Mouse (Mus musculus) liver, embryonic 12.5 days (tissue): ENCODE measurements around the gene Col17a1. TPM values are rescaled to one million over a fixed set of nuclear protein-coding genes. Genes with fewer than 3 reads are reported as not detected.

Experiments used
- ATAC-seq: fragments of 200-750 bp; cut with Nextera tagmentation; 2 replicates; pipeline ENCODE4 v1.8.0; 2017; ENCODE audit warnings: moderate number of reproducible peaks, mild to moderate bottlenecking, moderate library complexity
- H3K27ac ChIP-seq: fragments of 300-500 bp; sonication (generic); 2 replicates; pipeline ENCODE4 v1.5.1; 2016; ENCODE audit warnings: mild to moderate bottlenecking
- H3K27me3 ChIP-seq: fragments of 300-500 bp; sonication (generic); replicated peaks from 2 replicates; pipeline ENCODE4 v1.6.1; 2016; ENCODE audit warnings: mild to moderate bottlenecking, moderate library complexity
- H3K36me3 ChIP-seq: fragments of 300-500 bp; sonication (generic); 2 replicates; pipeline ENCODE4 v1.6.1; 2016; ENCODE audit warnings: mild to moderate bottlenecking, moderate library complexity
- H3K4me1 ChIP-seq: fragments of 300-500 bp; sonication (generic); 2 replicates; pipeline ENCODE4 v1.6.1; 2016
- H3K4me2 ChIP-seq: fragments of 300-500 bp; sonication (generic); 2 replicates; pipeline ENCODE4 v1.6.1; 2016; ENCODE audit warnings: mild to moderate bottlenecking, moderate library complexity
- H3K4me3 ChIP-seq: fragments of 300-500 bp; sonication (generic); 2 replicates; pipeline ENCODE4 v1.5.1; 2016; ENCODE audit warnings: mild to moderate bottlenecking, moderate library complexity
- H3K9ac ChIP-seq: fragments of 300-500 bp; sonication (generic); 2 replicates; pipeline ENCODE4 v1.6.1; 2016; ENCODE audit warnings: mild to moderate bottlenecking, moderate library complexity
- H3K9me3 ChIP-seq: fragments of 300-500 bp; sonication (generic); replicated peaks from 2 replicates; pipeline ENCODE4 v1.6.1; 2016; ENCODE audit warnings: mild to moderate bottlenecking, moderate library complexity
- WGBS: fragments of 180-500 bp; shearing (Covaris S2); methylation state at CpG from one replicate; pipeline ENCODE4 v1.1.7; 2016; ENCODE audit not compliant: insufficient replicate concordance; 5-methylcytosine and 5-hydroxymethylcytosine counted together
- polyA plus RNA-seq: library from polyadenylated mRNA; unstranded; fragments of >200 nt; fragmentation: Nextera tagmentation; extraction: Ambion mirVana; gene quantifications from 2 replicates; pipeline ENCODE4 v1.2.1, GENCODE M21; 2016

Gene Col17a1
- polyA plus RNA-seq: 0.28 and 0.37 TPM in 2 replicates

DNA sequence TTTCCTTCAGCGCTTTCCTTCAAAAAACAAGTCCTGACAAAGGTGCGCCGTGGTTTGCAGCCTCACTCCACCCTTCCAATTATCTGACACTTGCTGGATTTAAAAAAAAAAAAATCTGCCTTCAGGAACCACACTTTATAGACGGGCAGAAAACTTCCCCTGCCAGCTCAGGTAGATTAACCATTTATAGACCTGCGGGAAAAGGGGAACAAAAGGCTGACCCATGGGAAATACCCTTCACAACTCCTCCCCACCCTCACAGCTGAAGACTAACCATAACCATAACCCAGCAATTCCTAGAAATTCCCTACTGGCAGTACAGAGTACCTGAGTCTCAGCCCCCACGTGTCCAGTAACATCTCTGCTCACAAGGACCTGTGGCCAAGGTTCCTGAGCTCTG lies at the start of gene Col17a1:
Gene Col17a1, minus strand, starts transcription at position 101 of the 400 bp plus-strand sequence.
- Histone ChIP-seq H3K9ac (no peak within 1 kb of the TSS), H3K36me3 (no peaks in the 10 kb centered on the region), H3K4me3 (no peak within 1 kb of the TSS), H3K27ac (no peak within 1 kb of the TSS), H3K27me3 (0 out of 2 replicates have a peak, but pooled peaks cover 5% of the 10 kb centered on the region), H3K9me3 (no peaks in the 10 kb centered on the region), H3K4me1 (peaks cover 15% of the 10 kb centered on the region), H3K4me2 (no peak within 1 kb of the TSS)
- ATAC-seq: no peak
- 49% methylated on average over 6 of the region's 6 CpGs for WGBS

GRCm38 (mm10) chr19:47731931-47732330 lies 40.0 kb upstream of the Col17a1 start:
- no peaks in the 10 kb centered on the region for H3K9me3 ChIP-seq
- ATAC-seq: peak; percentile 50
- H3K27me3 ChIP-seq: no peaks in the 10 kb centered on the region
- 2% methylated on average over 15 of the region's 15 CpGs for WGBS
- H3K9ac ChIP-seq: peak overlapping the region; percentile 82
- peak overlapping the region; percentile 96 for H3K4me2 ChIP-seq
- H3K27ac ChIP-seq: peak overlapping the region; percentile 91
- peaks cover 24% of the 10 kb centered on the region for H3K4me1 ChIP-seq
- peak overlapping the region; percentile 90 for H3K4me3 ChIP-seq
- H3K36me3 ChIP-seq: peaks cover 42% of the 10 kb centered on the region

DNA sequence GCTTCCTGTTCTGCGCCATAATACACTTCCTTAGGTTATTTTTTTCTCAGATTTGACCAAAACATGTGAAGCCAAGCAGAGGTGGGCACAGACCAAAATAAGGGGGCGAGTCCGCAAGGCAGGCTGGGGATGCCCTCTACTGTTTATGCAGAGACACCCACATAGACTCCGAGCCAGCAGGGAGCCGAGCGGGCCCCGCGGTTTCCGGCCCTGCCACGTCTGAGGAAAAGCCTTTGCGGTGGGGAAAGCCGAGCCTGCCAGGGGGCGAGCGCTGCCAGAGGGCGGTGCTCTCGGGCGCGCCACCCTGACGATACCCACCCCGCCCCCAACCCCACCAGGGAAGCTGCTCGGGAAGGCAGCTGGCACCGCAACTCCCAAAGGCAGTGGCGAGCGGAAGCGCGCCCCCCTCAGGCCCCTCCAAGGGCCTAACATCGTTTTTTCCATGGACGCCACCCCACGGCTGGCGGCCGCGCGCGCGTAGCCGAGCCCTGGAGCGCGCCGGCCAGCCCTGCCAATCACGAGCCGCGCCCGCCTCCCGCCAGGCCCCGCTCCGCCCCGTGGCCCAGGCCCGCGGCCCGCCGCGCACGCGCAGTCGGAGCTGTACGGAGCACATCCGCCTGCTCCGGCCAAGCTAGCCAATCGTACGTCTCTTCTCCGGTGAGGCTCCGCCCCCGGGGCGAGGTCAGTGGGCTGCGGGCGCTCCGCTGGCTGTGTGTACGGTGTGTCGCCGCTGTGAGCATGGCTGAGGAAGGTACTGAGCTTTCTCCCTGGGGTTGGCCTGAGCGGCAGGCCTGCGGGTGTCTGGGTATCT lies 39.4 kb upstream of the Col17a1 start, which contains the start of gene Sfr1:
Gene Sfr1, plus strand, starts transcription at position 612 of the 811 bp plus-strand sequence.
- Histone ChIP-seq H3K9me3 (no peaks in the 10 kb centered on the region), H3K4me3 (peak within 1 kb of the TSS; percentile 90), H3K9ac (peak within 1 kb of the TSS; percentile 82), H3K4me1 (peaks cover 24% of the 10 kb centered on the region), H3K4me2 (peak within 1 kb of the TSS; percentile 96), H3K27me3 (no peaks in the 10 kb centered on the region), H3K27ac (peak within 1 kb of the TSS; percentile 91), H3K36me3 (peaks cover 37% of the 10 kb centered on the region)
- ATAC-seq: peak; percentile 96
- WGBS: under 1% methylated on average over 70 of the region's 72 CpGs

DNA sequence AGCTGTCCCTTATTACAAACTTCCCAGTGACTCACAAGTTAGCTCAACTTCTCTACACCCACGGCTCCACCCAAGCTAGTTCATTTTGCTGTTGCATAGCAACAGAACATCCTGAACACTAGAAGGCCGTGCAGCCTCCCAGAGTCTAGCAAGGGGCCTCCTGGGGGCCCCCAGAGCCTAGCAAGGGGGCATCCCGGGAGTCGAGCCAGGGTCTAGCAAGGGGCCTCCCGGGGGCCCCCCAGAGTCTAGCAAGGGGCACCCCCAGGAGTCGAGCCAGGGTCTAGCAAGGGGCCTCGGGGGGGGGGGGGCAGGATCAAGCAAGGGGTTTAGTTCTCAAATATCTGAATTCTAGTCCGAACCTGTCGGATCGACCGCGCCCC lies 38.8 kb upstream of the Col17a1 start:
- peak overlapping the region; percentile 80 for H3K9ac ChIP-seq
- H3K4me2 ChIP-seq: peak overlapping the region; percentile 96
- H3K27me3 ChIP-seq: no peaks in the 10 kb centered on the region
- H3K9me3 ChIP-seq: no peaks in the 10 kb centered on the region
- H3K27ac ChIP-seq: peak overlapping the region; percentile 91
- peaks cover 22% of the 10 kb centered on the region for H3K4me1 ChIP-seq
- H3K36me3 ChIP-seq: peaks cover 31% of the 10 kb centered on the region
- under 1% methylated on average over 12 of the region's 12 CpGs for WGBS
- peak overlapping the region; percentile 90 for H3K4me3 ChIP-seq
- ATAC-seq: peak; percentile 58

GRCm38 (mm10) chr19:47725643-47726140 lies 33.8 kb upstream of the Col17a1 start:
- H3K9me3 ChIP-seq: no peaks in the 10 kb centered on the region
- no peak overlapping the region for H3K4me3 ChIP-seq
- H3K36me3 ChIP-seq: no peaks in the 10 kb centered on the region
- H3K4me2 ChIP-seq: no peak overlapping the region
- peaks cover 10% of the 10 kb centered on the region for H3K4me1 ChIP-seq
- no peak overlapping the region for H3K9ac ChIP-seq
- 0 out of 2 replicates have a peak, but pooled peaks cover 6% of the 10 kb centered on the region for H3K27me3 ChIP-seq
- WGBS: 67% methylated on average over 7 of the region's 7 CpGs
- no peak overlapping the region for H3K27ac ChIP-seq
- no peak for ATAC-seq

DNA sequence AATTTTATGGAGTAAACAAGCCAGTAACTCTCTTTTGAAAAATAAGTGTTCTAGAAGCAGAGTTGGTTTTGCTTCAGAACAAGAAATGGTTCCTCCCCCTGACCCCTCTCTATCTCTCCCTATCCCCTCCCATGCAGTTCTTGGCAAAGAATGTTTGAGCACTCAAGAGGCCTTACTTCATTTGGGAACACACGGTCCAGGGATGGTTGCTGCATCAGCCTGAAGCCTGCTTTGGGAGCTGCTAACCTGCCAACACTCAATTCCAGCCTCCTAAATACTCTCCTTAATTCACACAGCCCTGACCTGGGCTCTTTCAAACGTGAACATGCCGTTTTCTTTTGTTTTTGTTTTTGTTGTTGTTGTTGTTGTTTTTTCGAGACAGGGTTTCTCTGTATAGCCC lies 33.0 kb upstream of the Col17a1 start:
- 55% methylated on average over 4 of the region's 4 CpGs for WGBS
- ATAC-seq: no peak
- 0 out of 2 replicates have a peak, but pooled peaks cover 6% of the 10 kb centered on the region for H3K27me3 ChIP-seq

GRCm38 (mm10) chr19:47722471-47722870 lies 30.6 kb upstream of the Col17a1 start:
- H3K27me3 ChIP-seq: 0 out of 2 replicates have a peak, but pooled peaks cover 6% of the 10 kb centered on the region
- no peak for ATAC-seq
- H3K27ac ChIP-seq: no peak overlapping the region

More for the DNA sequence above, 33.0 kb upstream of the Col17a1 start:
- Histone ChIP-seq H3K9ac (no peak overlapping the region), H3K36me3 (no peaks in the 10 kb centered on the region), H3K27ac (no peak overlapping the region), H3K9me3 (no peaks in the 10 kb centered on the region), H3K4me1 (peaks cover 3% of the 10 kb centered on the region), H3K4me2 (no peak overlapping the region), H3K4me3 (no peak overlapping the region)

GRCm38 (mm10) chr19:47719147-47719546 lies 27.3 kb upstream of the Col17a1 start:
- 0 out of 2 replicates have a peak, but pooled peaks cover 3% of the 10 kb centered on the region for H3K9me3 ChIP-seq
- 43% methylated on average over 3 of the region's 3 CpGs for WGBS
- H3K4me3 ChIP-seq: no peak overlapping the region
- H3K4me1 ChIP-seq: no peaks in the 10 kb centered on the region
- H3K27ac ChIP-seq: no peak overlapping the region
- H3K4me2 ChIP-seq: no peak overlapping the region
- ATAC-seq: no peak
- H3K27me3 ChIP-seq: 0 out of 2 replicates have a peak, but pooled peaks cover 6% of the 10 kb centered on the region
- H3K36me3 ChIP-seq: no peaks in the 10 kb centered on the region
- no peak overlapping the region for H3K9ac ChIP-seq

More at GRCm38 (mm10) chr19:47722471-47722870, 30.6 kb upstream of the Col17a1 start:
- 47% methylated on average over 6 of the region's 6 CpGs for WGBS
- Histone ChIP-seq H3K4me3 (no peak overlapping the region), H3K4me2 (no peak overlapping the region), H3K9ac (no peak overlapping the region), H3K4me1 (no peaks in the 10 kb centered on the region), H3K9me3 (no peaks in the 10 kb centered on the region), H3K36me3 (no peaks in the 10 kb centered on the region)

- no peak for ATAC-seq
- WGBS: 55% methylated on average over 2 of the region's 2 CpGs
- Histone ChIP-seq H3K27me3 (no peaks in the 10 kb centered on the region), H3K4me3 (no peak overlapping the region), H3K4me1 (no peaks in the 10 kb centered on the region), H3K4me2 (no peak overlapping the region), H3K9me3 (0 out of 2 replicates have a peak, but pooled peaks cover 3% of the 10 kb centered on the region), H3K27ac (no peak overlapping the region), H3K36me3 (no peaks in the 10 kb centered on the region), H3K9ac (no peak overlapping the region)
Observed at GRCm38 (mm10) chr19:47716144-47716543, 24.2 kb upstream of the Col17a1 start.

GRCm38 (mm10) chr19:47713457-47713856 lies 21.6 kb upstream of the Col17a1 start:
- ATAC-seq: no peak
- no peaks in the 10 kb centered on the region for H3K4me1 ChIP-seq
- H3K9ac ChIP-seq: no peak overlapping the region
- WGBS: 68% methylated on average over 9 of the region's 9 CpGs
- no peaks in the 10 kb centered on the region for H3K36me3 ChIP-seq
- no peaks in the 10 kb centered on the region for H3K27me3 ChIP-seq
- H3K9me3 ChIP-seq: 0 out of 2 replicates have a peak, but pooled peaks cover 3% of the 10 kb centered on the region
- no peak overlapping the region for H3K27ac ChIP-seq
- no peak overlapping the region for H3K4me2 ChIP-seq
- H3K4me3 ChIP-seq: no peak overlapping the region

- no peaks in the 10 kb centered on the region for H3K9me3 ChIP-seq
- no peaks in the 10 kb centered on the region for H3K27me3 ChIP-seq
- H3K9ac ChIP-seq: no peak overlapping the region
- no peak overlapping the region for H3K27ac ChIP-seq
- no peak overlapping the region for H3K4me2 ChIP-seq
- WGBS: 66% methylated on average over 4 of the region's 4 CpGs
- no peak for ATAC-seq
- no peak overlapping the region for H3K4me3 ChIP-seq
- H3K36me3 ChIP-seq: no peaks in the 10 kb centered on the region
- no peaks in the 10 kb centered on the region for H3K4me1 ChIP-seq
Observed at GRCm38 (mm10) chr19:47710376-47710775, 18.5 kb upstream of the Col17a1 start.

DNA sequence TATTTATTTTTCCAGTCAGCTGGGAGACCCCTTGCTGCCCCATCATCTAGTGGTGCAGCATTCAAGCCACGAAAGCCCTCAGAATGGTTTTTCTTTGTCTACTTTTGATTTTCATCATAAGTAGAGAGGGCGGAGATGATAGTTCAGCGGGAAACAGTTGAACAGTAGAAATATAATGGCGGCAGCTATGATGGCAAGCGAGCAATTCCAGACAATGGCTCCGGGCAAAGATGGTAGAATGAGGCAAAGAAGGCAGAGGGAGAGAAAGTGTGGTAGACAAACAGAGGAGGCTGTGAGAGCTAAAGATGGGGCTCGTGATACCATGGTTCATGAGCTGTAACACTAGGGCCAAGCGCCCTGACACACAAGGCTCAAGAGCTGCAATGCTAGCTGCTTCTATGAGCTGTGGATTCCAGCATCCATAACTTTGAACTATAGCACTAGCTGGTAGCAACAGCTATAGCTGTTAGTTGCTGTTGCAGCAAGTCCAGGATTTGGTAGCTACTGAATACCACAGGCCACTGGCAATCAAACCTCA lies 13.9 kb upstream of the Col17a1 start:
- Histone ChIP-seq H3K9ac (no peak overlapping the region), H3K36me3 (no peaks in the 10 kb centered on the region), H3K27me3 (no peaks in the 10 kb centered on the region), H3K4me3 (no peak overlapping the region), H3K27ac (no peak overlapping the region), H3K4me2 (no peak overlapping the region), H3K9me3 (no peaks in the 10 kb centered on the region), H3K4me1 (no peaks in the 10 kb centered on the region)
- 79% methylated on average over 8 of the region's 8 CpGs for WGBS
- no peak for ATAC-seq
